Mouse (Mus musculus) neural tube, embryonic 12.5 days (tissue): Measurements from ENCODE around the gene Il11. TPM values are rescaled to one million over a fixed set of nuclear protein-coding genes. Genes with fewer than 3 reads are reported as not detected.
A peak's percentile ranks its signal among the peaks of the same experiment; 100 is the strongest.

Experiments
- ATAC-seq: fragments of 200-750 bp; cut with Nextera tagmentation; 2 replicates; pipeline ENCODE4 v1.8.0; 2017; ENCODE audit warnings: low read depth, mild to moderate bottlenecking, moderate TSS enrichment, moderate library complexity; ENCODE audit not compliant: low FRiP score
- H3K27ac ChIP-seq: fragments of 300-500 bp; sonication (generic); 2 replicates; pipeline ENCODE4 v1.5.1; 2016
- H3K27me3 ChIP-seq: fragments of 300-500 bp; sonication (generic); replicated peaks from 2 replicates; pipeline ENCODE4 v1.6.1; 2016; ENCODE audit warnings: mild to moderate bottlenecking
- H3K36me3 ChIP-seq: fragments of 300-500 bp; sonication (generic); 2 replicates; pipeline ENCODE4 v1.6.1; 2016; ENCODE audit warnings: mild to moderate bottlenecking
- H3K4me1 ChIP-seq: fragments of 300-500 bp; sonication (generic); 2 replicates; pipeline ENCODE4 v1.6.1; 2016
- H3K4me2 ChIP-seq: fragments of 300-500 bp; sonication (generic); replicated peaks from 2 replicates; pipeline ENCODE4 v1.6.1; 2016; ENCODE audit warnings: mild to moderate bottlenecking
- H3K4me3 ChIP-seq: fragments of 300-500 bp; sonication (generic); 2 replicates; pipeline ENCODE4 v1.5.1; 2016
- H3K9ac ChIP-seq: fragments of 300-500 bp; sonication (generic); 2 replicates; pipeline ENCODE4 v1.6.1; 2016; ENCODE audit warnings: mild to moderate bottlenecking
- H3K9me3 ChIP-seq: fragments of 300-500 bp; sonication (generic); 2 replicates; pipeline ENCODE4 v1.6.1; 2016; ENCODE audit warnings: mild to moderate bottlenecking
- WGBS: fragments of 180-500 bp; shearing (Covaris S2); methylation state at CpG from one replicate; pipeline ENCODE4 v1.1.7; 2016; 5-methylcytosine and 5-hydroxymethylcytosine counted together
- polyA plus RNA-seq: library from polyadenylated mRNA; unstranded; fragments of >200 nt; fragmentation: Nextera tagmentation; extraction: Ambion mirVana; gene quantifications from 2 replicates; pipeline ENCODE4 v1.2.1, GENCODE M21; 2016

Il11 gene
- polyA plus RNA-seq, 1 experiment from 2014 or later, result 0.51 TPM

DNA sequence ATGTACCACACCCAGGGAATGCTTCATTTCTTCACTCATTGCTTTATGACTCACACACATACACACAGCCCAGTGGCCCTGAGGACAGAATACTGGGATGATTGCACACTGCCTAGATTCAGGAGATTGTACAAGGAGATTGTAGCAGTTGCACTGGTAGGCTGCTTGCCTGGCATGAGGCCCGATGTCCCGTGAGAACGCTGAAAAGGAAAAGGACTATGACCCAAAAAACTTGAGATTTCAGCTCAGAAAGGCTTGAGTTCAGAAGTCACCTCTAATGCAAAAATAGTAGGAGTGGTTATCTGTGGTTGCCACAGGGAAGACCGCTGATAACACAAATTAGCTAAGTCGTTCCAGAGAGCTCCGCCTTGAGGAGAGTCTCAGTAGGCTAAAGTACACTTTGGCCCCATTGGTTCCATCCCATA, 49.7 kb downstream of the Il11 start:
- ATAC-seq, result no peak
- H3K9me3 ChIP-seq, result no peaks in the 10 kb centered on the region
- no peak overlapping the region for H3K9ac ChIP-seq
- H3K27ac ChIP-seq, result no peak overlapping the region
- H3K36me3 ChIP-seq, result no peaks in the 10 kb centered on the region
- no peaks in the 10 kb centered on the region; the same call in 1 of the 2 replicates for H3K27me3 ChIP-seq
- 74% methylated on average over 6 of the region's 6 CpGs for WGBS
- H3K4me1 ChIP-seq, result no peaks in the 10 kb centered on the region
- H3K4me3 ChIP-seq, result no peak overlapping the region
- H3K4me2 ChIP-seq, result no peak overlapping the region

DNA sequence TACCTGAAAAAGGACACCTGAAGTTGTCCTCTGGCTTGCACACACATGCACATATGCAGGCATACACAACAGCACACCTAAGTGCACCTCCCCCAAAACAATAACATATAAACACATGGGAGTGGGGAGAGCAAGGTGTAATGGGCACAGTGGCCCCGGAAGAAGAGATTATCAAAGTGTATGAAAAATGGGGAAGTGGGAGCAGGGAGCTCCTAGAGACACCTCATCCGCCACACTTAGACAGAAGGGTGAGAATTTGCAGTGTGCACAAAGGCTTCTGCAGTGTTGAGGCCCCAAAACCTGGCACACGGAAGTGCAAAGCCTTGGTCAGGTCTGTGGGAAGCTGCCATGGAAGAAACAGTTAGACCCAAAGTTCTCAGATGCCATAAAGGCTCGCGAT, 51.6 kb downstream of the Il11 start:
- H3K9me3 ChIP-seq, result no peaks in the 10 kb centered on the region
- H3K4me1 ChIP-seq, result no peaks in the 10 kb centered on the region
- no peaks in the 10 kb centered on the region; the same call in 1 of the 2 replicates for H3K27me3 ChIP-seq
- H3K9ac ChIP-seq, result no peak overlapping the region
- no peak overlapping the region for H3K4me2 ChIP-seq
- 83% methylated on average over 5 of the region's 5 CpGs for WGBS
- H3K36me3 ChIP-seq, result no peaks in the 10 kb centered on the region
- ATAC-seq, result no peak
- no peak overlapping the region for H3K4me3 ChIP-seq
- H3K27ac ChIP-seq, result no peak overlapping the region

DNA sequence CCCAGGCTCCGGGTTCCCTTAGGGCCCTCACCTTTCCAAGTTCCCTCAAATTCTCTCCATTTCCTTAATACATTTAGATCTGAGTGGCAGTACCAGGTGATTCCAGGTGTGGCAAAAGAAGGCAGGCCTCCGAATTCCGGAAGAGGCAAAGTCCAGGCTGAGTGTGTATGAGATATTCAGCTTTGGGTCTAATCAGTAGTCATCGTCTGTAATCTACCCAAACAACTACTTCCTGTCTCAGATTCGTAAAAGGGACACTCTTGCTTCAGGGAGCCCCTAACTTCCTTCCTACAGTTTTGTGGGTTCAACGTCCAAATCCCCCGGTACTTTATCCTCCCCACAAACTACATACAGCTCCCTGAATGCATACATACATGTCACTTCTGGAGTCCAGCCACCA, 57.5 kb downstream of the Il11 start, which contains the start of gene Tmem150b:
TSS of gene Tmem150b (minus strand) at position 81 of the 400 bp plus-strand sequence.
- no peak for ATAC-seq
- Histone ChIP-seq H3K27me3 (no peaks in the 10 kb centered on the region), H3K36me3 (no peaks in the 10 kb centered on the region), H3K27ac (no peak within 1 kb of the TSS), H3K9me3 (no peaks in the 10 kb centered on the region), H3K4me1 (no peaks in the 10 kb centered on the region), H3K4me3 (no peak within 1 kb of the TSS), H3K9ac (no peak within 1 kb of the TSS), H3K4me2 (0 out of 2 replicates have a peak within 1 kb of the TSS, but pooled peaks have one; percentile 47)
- 88% methylated on average over 7 of the region's 7 CpGs for WGBS

DNA sequence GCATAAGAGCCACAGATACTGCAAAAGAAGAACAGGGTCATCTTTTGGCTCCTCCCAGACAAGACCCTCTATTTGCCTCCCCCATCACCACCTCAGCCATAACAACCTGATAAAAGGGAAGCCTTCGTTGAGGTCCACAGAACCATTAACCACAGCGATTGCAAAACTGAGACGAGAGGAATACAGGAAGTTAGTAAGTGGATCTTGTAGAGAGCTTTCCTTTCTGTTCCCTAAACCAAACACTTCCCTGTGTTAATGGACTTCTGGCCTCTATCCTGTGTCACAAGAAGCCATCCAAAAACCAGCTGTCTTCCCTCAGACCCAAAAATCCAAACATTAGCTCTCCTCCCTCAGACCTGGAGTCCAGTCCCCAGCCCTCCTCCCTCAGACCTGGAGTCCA, 58.3 kb downstream of the Il11 start:
- 85% methylated on average over 3 of the region's 3 CpGs for WGBS

DNA sequence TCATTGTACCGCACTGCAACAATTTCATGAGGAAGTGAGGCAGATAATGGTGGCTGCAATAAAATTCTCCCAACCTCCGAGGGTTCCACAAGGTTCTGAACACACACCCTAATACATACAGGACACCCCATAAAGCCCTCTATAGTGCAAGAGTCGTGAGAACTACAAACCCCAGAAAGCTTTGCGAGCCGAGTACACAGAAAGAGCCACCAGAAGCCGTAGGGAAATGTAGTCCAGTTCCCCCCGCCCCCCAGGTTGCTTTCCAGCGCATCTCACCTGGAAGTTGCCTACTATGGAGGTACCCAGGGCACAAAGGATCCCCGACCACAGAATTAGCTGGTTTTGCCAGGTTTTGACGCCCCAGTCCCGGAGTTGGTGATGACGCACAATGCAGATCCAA, 59.2 kb downstream of the Il11 start:
- H3K9me3 ChIP-seq, result no peaks in the 10 kb centered on the region
- no peaks in the 10 kb centered on the region for H3K4me1 ChIP-seq
- H3K4me3 ChIP-seq, result no peak overlapping the region
- no peaks in the 10 kb centered on the region for H3K36me3 ChIP-seq
- 0 out of 2 replicates have a peak, but pooled peaks have one; percentile 50 for ATAC-seq
- 0 out of 2 replicates have a peak overlapping the region, but pooled peaks have one; percentile 3 for H3K9ac ChIP-seq
- H3K4me2 ChIP-seq, result peak overlapping the region; percentile 47
- H3K27ac ChIP-seq, result no peak overlapping the region
- WGBS, result 40% methylated on average over 12 of the region's 12 CpGs
- no peaks in the 10 kb centered on the region for H3K27me3 ChIP-seq

More for the DNA sequence above, 58.3 kb downstream of the Il11 start:
- no peak overlapping the region for H3K27ac ChIP-seq
- no peak for ATAC-seq
- H3K9ac ChIP-seq, result no peak overlapping the region
- no peaks in the 10 kb centered on the region for H3K4me1 ChIP-seq
- H3K27me3 ChIP-seq, result no peaks in the 10 kb centered on the region
- H3K4me2 ChIP-seq, result no peak overlapping the region
- H3K36me3 ChIP-seq, result no peaks in the 10 kb centered on the region
- H3K9me3 ChIP-seq, result no peaks in the 10 kb centered on the region
- no peak overlapping the region for H3K4me3 ChIP-seq

Other genes starting within 250 kb of the Il11 start
- gene Syt5, start 235.3 kb downstream of the Il11 start, polyA plus RNA-seq, result 27.9 and 28.6 TPM in 2 replicates
- gene Ptprh, start 178.8 kb downstream of the Il11 start, polyA plus RNA-seq, result not detected in 2 replicates
- 3.5 and 4.0 TPM in 2 replicates for gene Tmem86b, start 151.4 kb downstream of the Il11 start, polyA plus RNA-seq
- gene Ppp6r1, start 123.8 kb downstream of the Il11 start, polyA plus RNA-seq, result 11.1 and 13.9 TPM in 2 replicates
- 119 and 122 TPM in 2 replicates for gene Hspbp1, start 97.8 kb downstream of the Il11 start, polyA plus RNA-seq
- gene Brsk1, start 92.3 kb downstream of the Il11 start, polyA plus RNA-seq, result 5.0 and 5.5 TPM in 2 replicates
- gene Tmem150b, start 57.6 kb downstream of the Il11 start, polyA plus RNA-seq, result 0.11 and 0.14 TPM in 2 replicates
- 96.5 and 98.5 TPM in 2 replicates for gene Kmt5c, start 42.7 kb downstream of the Il11 start, polyA plus RNA-seq
- gene Cox6b2, start 29.8 kb downstream of the Il11 start, polyA plus RNA-seq, result 27.3 and 33.4 TPM in 2 replicates
- gene Fam71e2, start 11.6 kb downstream of the Il11 start, polyA plus RNA-seq, result not detected in 2 replicates
- gene Tmem190, start 78 bp upstream of the Il11 start, polyA plus RNA-seq, result not detected in 2 replicates
- gene Tmem238, start 6.8 kb upstream of the Il11 start, polyA plus RNA-seq, result 2.7 and 3.1 TPM in 2 replicates
- 311 and 322 TPM in 2 replicates for gene Rpl28, start 10.0 kb upstream of the Il11 start, polyA plus RNA-seq
- gene Ube2s, start 29.7 kb upstream of the Il11 start, polyA plus RNA-seq, result 380 and 386 TPM in 2 replicates
- 6.0 and 6.5 TPM in 2 replicates for gene Shisa7, start 61.8 kb upstream of the Il11 start, polyA plus RNA-seq
- gene Isoc2b, start 87.4 kb upstream of the Il11 start, polyA plus RNA-seq, result 4.8 and 5.4 TPM in 2 replicates
- 0.91 and 0.93 TPM in 2 replicates for gene Isoc2a, start 94.3 kb upstream of the Il11 start, polyA plus RNA-seq
- 0.29 TPM in 1 of 2 replicates, not detected in the other for gene Gm36210, start 123.7 kb upstream of the Il11 start, polyA plus RNA-seq
- gene Zfp628, start 132.4 kb upstream of the Il11 start, polyA plus RNA-seq, result 4.4 and 4.5 TPM in 2 replicates
- 13.0 and 13.7 TPM in 2 replicates for gene Nat14, start 139.2 kb upstream of the Il11 start, polyA plus RNA-seq
- gene Ssc5d, start 142.9 kb upstream of the Il11 start, polyA plus RNA-seq, result 2.5 and 3.0 TPM in 2 replicates
- gene Sbk2, start 181.5 kb upstream of the Il11 start, polyA plus RNA-seq, result 0.13 TPM in 2 replicates
- 0.11 TPM in 2 replicates for gene Sbk3, start 188.3 kb upstream of the Il11 start, polyA plus RNA-seq
- 52.4 and 57.5 TPM in 2 replicates for gene Zfp579, start 213.3 kb upstream of the Il11 start, polyA plus RNA-seq
- gene Zfp524, start 231.6 kb upstream of the Il11 start, polyA plus RNA-seq, result 8.2 and 8.7 TPM in 2 replicates
- 62.0 and 63.3 TPM in 2 replicates for gene Fiz1, start 231.8 kb upstream of the Il11 start, polyA plus RNA-seq
- gene Gm44973, start 232.6 kb upstream of the Il11 start, polyA plus RNA-seq, result 0.26 TPM in 1 of 2 replicates, not detected in the other
- 6.6 and 6.9 TPM in 2 replicates for gene Zfp865, start 237.5 kb upstream of the Il11 start, polyA plus RNA-seq
- gene Ccdc106, start 237.7 kb upstream of the Il11 start, polyA plus RNA-seq, result 14.3 and 17.0 TPM in 2 replicates